Mouse (Mus musculus): Measurements from ENCODE around the gene Abca2. TPM values are rescaled to one million over a fixed set of nuclear protein-coding genes. Genes with fewer than 3 reads are reported as not detected.
"Not testable (repeated sequence)": the region's sequence is repeated elsewhere in the genome, so short reads cannot be mapped to it uniquely, and the experiment has no call there.

Abca2 gene
- 10 to 100 TPM; 12.7 to 13.8 TPM for total RNA-seq (2021)
- long read RNA-seq, experiment 1, partial matches to known transcripts, result 12 of 14 reads
- long read RNA-seq, experiment 1, other reads (novel, unspliced or antisense), result 2 of 14 reads
- long read RNA-seq, experiment 2, full-length matches to known transcripts, result 3 of 19 reads
- long read RNA-seq, experiment 2, partial matches to known transcripts, result 9 of 19 reads
- long read RNA-seq, experiment 2, other reads (novel, unspliced or antisense), result 7 of 19 reads

- DNase-seq (ENCODE audit: low spot score in 2 of 2), result peak; percentile 92 to 94
Observed at GRCm38 (mm10) chr2:25428442-25429236, at the start of gene Abca2. TSS of gene Abca2 (plus strand) at chr2:25428703.

DNA sequence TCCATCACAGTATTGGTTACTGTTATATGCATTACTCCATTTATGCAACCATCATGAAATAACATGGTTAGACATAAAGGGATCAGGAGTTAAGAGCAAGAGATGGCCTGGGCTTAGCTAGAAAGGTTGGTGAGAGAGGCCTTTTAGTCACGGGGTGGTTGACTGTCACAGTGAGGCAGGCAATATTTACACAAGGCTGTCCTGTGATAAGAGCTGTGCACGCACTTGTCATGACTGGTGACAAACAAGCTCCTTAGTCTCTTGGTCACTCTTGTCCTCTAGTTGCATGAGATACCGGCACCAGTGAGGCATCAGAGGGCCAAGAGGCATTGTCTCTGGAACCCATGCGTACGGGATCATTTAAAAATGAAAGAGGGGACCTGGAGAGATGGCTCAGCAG lies 44.0 kb upstream of the Abca2 start:
- no peak for DNase-seq (ENCODE audit: low spot score in 2 of 2)

GRCm38 (mm10) chr2:25391266-25391665 lies 37.2 kb upstream of the Abca2 start:
- DNase-seq (ENCODE audit: low spot score in 2 of 2), result no peak

- DNase-seq (ENCODE audit: low spot score in 2 of 2), result peak in 1 of 2 experiments; percentile 70
Observed at GRCm38 (mm10) chr2:25394281-25395221, 34.0 kb upstream of the Abca2 start.

GRCm38 (mm10) chr2:25395721-25396596 lies 32.5 kb upstream of the Abca2 start, which contains the start of gene Entpd2:
TSS of gene Entpd2 (plus strand) at chr2:25395874.
- DNase-seq (ENCODE audit: low spot score in 2 of 2), result peak in 1 of 2 experiments; percentile 41

DNA sequence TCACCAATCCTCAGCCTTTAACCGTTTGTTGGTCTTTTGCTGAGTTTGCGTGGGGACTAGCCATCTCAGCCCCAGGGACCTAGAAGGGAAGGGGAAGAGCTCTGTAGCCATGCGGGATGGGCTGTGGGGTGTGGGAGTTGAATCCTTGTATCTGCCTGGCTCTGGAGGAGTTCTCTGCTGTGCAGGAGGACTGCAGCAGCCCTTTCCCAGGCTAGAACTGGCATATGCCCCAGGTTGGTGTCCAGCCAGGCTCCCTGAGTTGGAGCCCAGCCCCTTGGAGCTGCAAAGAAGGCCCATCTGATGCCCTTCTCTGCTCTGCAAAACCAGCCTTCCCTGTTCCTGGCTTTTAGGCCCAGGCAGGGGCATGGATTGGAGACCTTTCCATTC lies 31.9 kb upstream of the Abca2 start:
- DNase-seq (ENCODE audit: low spot score in 2 of 2), result no peak

GRCm38 (mm10) chr2:25397010-25397409 lies 31.5 kb upstream of the Abca2 start:
- DNase-seq (ENCODE audit: low spot score in 2 of 2), result no peak

GRCm38 (mm10) chr2:25398065-25398464 lies 30.4 kb upstream of the Abca2 start:
- DNase-seq (ENCODE audit: low spot score in 2 of 2), result no peak

DNA sequence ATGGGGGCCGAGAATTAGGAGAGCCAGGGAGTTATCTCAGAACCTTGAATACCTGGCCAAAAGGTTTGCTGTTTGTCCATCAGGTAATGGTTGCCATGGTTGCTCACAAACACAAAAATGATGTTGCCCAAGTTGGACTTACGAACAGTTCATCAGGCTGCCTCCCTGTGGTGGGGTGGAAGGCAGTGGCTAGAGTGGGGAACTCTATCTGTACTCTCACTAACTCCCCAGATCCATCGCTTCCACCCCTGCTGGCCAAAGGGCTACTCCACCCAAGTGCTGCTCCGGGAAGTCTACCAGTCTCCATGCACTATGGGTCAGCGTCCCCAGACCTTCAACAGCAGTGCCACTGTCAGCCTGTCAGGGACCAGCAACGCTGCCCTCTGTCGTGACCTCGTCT lies 29.5 kb upstream of the Abca2 start, which contains the start of gene Npdc1:
Gene Npdc1, plus strand, starts transcription at position 301 of the 400 bp plus-strand sequence.
- DNase-seq (ENCODE audit: low spot score in 2 of 2), result no peak

DNA sequence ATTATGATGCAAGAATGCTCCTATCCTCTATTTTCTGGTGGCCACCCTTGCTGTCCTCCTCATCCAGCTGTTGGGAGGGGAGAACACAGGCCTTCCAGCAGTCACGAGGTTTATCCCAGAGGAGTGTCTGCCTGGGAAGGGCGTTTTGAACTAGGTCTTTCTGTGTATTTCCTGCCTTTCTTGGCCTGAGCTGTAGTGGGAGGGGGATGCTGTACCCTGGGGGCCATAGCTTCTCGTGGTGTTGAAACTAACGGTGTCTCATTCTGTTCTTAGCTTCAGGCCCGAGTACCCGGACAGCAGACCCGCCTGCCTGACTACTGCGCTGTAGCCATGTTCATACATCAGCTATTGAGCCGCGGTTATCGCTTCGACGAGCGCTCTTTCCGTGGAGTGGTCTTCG lies 28.2 kb upstream of the Abca2 start:
- DNase-seq (ENCODE audit: low spot score in 2 of 2), result peak in 1 of 2 experiments; percentile 60

GRCm38 (mm10) chr2:25400764-25401163 lies 27.7 kb upstream of the Abca2 start:
- DNase-seq (ENCODE audit: low spot score in 2 of 2), result peak in 1 of 2 experiments; percentile 55

- peak in 1 of 2 experiments; percentile 71 for DNase-seq (ENCODE audit: low spot score in 2 of 2)
Observed at GRCm38 (mm10) chr2:25402377-25402971, 26.0 kb upstream of the Abca2 start.

- DNase-seq (ENCODE audit: low spot score in 2 of 2), result peak in 1 of 2 experiments; percentile 63
Observed at GRCm38 (mm10) chr2:25402972-25403601, 25.4 kb upstream of the Abca2 start.

DNA sequence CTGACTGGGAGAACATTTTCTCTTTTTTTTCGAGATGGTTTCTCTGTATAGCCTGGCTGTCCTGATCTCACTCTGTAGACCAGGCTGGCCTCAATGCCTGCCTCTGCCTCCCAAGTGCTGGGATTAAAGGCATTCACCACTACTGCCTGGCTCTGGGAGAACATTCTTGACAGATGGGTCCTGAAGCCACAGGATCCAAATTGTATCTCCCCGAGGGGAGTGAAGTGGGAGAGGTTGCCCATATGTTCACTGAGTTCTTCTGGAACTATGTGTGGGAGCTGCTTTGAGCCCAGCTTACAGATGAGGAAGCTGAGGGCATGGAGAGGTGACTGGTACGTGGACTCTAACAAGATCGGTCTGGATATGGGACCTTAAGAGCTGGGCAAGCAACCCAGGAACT lies 24.5 kb upstream of the Abca2 start:
- no peak for DNase-seq (ENCODE audit: low spot score in 2 of 2)

DNA sequence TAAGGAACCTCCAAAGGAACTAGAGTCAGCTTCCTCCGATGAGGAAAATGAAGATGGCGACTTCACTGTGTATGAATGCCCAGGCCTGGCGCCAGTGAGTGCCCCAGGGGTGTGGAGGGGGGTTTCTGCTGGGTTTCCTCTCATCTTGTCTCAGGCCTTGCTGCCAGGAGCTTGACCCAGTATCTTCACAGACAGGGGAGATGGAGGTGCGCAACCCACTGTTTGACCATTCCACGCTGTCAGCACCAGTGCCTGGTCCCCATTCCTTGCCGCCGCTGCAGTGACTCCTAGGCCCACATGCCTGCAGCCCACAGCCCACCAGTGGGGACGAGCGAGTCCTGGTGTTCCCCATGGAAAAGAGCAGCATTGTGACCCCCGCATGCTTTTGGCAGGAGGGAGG lies 19.6 kb upstream of the Abca2 start:
- no peak for DNase-seq (ENCODE audit: low spot score in 2 of 2)

DNA sequence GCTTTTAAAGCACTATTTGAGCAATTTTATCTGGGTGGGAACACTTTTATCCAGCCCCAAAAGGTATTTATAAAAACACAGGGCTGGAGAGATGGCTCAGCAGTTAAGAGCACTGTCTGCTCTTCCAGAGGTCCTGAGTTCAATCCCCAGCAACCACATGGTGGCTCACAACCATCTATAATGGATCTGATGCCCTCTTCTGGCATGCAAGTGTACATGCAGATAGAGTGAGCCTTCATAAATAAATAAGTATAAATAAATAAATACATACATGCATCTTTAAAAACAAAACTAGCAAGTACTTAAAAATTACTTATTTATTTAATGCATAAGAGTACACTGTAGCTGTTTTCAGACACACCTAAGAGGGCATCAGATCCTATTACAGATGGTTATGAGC lies 15.1 kb upstream of the Abca2 start:
- DNase-seq (ENCODE audit: low spot score in 2 of 2), result not testable (repeated sequence)

GRCm38 (mm10) chr2:25417426-25417825 lies 11.1 kb upstream of the Abca2 start:
- no peak for DNase-seq (ENCODE audit: low spot score in 2 of 2)

- no peak for DNase-seq (ENCODE audit: low spot score in 2 of 2)
Observed at GRCm38 (mm10) chr2:25421896-25422295, 6.6 kb upstream of the Abca2 start.
